Mouse (Mus musculus) testis, postnatal 14 days (tissue): ENCODE data around the gene Gpr65.
A peak's percentile ranks its signal among the peaks of the same experiment; 100 is the strongest.
"Not testable (repeated sequence)": the region's sequence is repeated elsewhere in the genome, so short reads cannot be mapped to it uniquely, and the experiment has no call there.

Experiments
- DNase-seq: peaks from one replicate; pipeline ENCODE4 v3.0.0; 2021; ENCODE audit warnings: low spot score

Gene Gpr65

DNA sequence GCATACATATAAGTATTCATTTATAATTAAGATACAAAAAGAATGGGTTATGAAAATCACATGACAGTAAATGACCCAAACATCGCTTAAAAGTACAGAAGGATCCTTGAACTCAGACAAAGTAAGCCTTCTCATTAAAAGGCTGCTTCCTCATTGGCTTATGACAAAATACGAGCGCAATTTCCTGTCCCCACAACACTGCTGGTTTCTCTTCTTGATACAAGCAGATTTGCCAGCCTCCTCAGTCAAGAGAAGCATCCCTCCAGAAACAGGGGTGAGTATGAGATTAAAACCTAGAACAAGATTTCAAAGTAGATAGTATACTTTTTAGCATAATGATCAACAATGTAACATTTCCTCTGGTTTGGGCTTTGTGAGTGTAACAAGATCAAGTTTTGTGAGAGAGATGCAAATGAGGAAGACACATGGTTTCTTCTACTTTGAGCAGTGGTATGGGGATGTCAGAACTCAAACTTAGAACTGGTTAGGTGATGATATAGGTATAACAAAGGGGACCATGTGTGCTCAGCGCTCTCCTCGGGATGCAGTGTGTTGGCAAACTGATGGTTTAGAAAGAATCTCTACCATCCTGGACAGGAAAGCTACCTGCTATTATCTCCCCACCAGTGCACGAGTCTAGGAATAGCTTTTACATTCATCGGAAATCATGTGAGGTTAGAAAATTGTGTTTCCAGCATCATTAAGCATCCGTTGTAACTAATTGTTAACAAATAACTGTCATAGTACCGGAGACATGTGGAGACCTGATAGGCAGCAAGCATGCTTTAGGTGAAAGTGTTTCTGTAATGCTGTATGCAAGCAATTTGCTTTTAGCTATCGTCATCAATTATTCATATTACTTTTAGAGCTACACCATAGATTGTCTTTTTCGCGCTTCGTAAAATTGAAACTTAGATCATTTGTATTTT lies at the start of gene Gpr65:
TSS of gene Gpr65 (plus strand) at position 195 of the 929 bp plus-strand sequence.
- DNase-seq, result no peak

DNA sequence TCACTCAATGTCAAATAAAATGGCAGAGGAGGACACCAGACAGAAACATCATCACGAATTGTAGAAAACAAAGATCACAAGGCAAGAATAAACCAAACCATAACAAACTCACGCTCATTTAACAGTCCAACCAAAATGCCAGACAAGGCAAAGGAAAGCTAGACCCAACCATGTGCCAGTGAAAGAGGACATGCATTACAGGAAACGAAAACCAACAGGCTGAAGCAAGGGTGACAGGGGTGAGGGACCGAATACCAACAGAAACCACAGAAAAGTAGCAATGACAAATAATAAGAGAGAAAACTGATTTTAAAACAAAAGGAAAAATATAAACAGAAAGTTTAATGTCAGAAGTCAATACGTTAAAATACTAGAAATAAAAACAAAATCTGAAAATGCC lies 45.1 kb upstream of the Gpr65 start:
- DNase-seq, result no peak

DNA sequence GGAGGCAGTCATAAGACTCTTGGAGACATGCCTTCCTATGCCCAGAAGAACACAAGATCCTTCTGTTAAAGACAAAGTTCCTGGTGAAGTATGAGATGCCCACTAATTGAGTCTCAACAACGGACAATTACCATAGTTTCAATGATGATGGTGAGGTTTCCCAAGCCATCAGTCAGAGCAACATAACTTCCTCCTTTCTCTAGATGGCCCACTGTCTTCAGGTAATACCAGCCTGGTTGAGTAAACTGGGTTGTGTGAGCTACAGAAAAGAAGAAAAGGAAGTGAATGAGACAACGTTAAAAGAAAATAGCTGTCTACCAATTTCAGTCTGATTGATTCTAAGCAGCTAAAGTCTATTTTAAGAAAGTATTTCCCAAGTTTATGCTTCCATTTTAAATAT lies 41.4 kb upstream of the Gpr65 start:
- no peak for DNase-seq

DNA sequence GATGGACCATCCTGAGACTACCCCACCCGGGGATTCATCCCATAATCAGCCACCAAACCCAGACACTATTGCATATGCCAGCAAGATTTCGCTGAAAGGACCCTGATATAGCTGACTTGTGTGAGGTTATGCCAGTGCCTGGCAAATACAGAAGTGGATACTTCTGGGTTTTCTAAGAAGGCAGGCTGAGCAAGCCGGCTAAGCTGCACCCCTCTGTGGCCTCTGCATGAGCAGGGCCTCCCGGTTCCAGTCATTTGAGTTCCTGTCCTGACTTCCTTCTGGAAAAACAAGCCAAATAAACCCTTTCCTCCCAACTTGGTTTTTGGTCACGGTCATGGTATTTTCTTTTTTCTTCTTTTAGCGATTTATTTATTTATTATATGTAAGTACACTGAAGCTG lies 30.0 kb upstream of the Gpr65 start:
- DNase-seq, result not testable (repeated sequence)

DNA sequence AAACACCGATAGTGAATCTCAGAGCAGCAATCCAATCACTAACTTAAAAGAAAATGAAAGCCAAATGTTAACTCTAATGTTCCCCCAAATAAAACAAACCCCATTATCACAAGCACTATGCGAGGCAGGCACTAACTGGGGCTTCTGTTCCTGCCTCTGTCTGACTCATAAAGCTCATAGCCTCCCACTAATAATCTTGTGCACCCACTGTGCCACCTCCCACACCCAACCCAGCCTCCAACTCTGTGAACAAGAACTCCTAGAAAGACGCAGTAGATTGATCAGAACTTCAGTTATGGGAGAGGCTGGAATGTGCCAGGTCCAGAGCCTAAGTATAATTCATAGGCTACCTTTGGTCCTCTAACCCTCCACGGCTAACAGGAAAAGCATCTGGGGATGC lies 24.3 kb upstream of the Gpr65 start:
- no peak for DNase-seq

DNA sequence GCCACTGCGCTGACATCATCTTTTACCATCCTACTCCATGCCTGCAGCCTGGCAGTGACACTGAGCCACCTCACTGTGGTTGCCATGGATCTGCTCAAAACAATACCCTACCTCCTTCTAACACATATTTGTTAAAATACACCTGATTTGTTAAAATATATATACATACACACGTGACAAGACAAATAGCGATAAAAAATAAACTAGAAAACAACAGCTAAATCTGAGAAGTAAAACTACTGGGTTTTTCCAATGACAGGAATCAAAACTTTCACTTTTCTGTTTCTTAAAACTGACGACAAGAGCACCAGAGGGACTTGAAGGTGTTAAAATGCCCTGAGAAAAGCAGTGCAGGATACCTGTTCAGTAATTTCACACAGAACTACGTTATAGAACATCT lies 23.6 kb upstream of the Gpr65 start:
- DNase-seq, result no peak

DNA sequence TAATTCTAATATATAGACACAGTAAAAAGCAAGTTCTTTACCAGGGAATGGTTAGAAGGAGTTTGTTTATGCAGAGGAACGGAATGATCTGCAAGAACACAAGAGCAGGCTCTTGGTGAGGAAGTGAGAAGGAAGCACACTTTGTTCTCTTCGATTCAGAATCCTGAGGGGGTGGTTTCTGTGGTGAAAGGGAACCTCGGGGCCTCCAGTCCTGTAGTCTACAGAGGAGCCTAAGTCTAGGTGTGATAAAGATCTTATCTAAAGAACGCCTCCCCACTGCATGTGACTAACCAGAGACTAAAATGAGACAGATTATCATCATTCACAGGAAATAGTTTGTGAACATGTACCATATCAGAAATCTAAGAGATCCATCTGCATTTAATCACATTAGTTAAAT lies 21.6 kb upstream of the Gpr65 start:
- no peak for DNase-seq

DNA sequence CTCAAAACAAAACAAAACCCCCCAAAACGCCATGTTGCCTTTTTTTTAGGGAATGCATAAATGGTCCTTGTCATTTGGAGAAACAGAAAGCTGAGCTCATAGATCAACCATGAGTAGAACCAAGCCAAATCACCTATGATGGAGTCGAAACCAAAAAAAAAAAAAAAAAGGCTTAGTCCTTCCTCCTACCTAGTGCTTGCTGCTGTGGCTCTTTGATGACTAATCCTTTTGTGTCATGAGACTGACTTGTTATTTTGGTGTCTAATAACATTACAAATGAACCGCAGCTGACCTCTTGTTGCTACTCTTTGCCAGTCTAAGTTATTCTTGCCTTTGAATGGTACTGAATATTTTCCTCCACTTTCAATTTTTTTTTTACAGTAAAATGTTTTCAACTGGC lies 18.8 kb upstream of the Gpr65 start:
- DNase-seq, result no peak

DNA sequence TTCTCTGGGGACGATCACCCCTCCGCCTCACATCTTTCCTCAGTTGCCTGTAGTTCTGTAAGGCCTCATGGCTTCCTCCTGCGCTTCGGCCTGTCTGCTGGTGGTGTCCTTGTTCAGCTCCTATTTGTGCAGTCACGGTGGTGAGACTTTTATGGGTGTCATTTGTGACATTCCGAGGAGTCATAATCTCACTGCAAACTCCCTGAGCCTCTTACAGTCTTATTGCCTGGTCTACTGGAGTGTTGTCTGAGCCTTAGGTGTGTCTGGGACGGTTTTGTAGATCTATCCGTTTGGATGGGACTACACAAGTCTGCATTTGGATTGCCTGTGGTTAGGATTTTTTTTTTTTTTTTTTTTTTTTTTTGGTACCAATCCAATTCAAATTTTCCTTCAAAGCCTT lies 18.1 kb upstream of the Gpr65 start:
- no peak for DNase-seq

DNA sequence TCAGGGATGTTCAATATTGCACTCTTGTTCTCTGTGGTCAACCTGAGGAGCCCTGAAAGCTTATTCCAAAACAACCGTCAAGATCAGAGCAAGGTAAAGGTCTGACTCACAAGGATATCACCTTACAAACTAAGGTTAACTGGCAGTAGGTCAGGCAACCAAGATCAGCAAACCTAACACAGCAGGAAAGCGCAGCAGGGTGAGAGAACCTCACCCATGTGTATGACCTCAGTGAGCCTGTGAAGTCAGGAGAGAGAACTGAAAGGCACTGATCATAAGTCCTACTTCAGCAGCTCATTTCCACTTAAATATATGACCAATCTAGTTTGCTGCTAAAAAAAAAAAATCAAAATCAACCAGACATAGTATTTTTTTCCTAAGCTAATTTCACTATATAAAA lies 16.0 kb upstream of the Gpr65 start:
- no peak for DNase-seq

DNA sequence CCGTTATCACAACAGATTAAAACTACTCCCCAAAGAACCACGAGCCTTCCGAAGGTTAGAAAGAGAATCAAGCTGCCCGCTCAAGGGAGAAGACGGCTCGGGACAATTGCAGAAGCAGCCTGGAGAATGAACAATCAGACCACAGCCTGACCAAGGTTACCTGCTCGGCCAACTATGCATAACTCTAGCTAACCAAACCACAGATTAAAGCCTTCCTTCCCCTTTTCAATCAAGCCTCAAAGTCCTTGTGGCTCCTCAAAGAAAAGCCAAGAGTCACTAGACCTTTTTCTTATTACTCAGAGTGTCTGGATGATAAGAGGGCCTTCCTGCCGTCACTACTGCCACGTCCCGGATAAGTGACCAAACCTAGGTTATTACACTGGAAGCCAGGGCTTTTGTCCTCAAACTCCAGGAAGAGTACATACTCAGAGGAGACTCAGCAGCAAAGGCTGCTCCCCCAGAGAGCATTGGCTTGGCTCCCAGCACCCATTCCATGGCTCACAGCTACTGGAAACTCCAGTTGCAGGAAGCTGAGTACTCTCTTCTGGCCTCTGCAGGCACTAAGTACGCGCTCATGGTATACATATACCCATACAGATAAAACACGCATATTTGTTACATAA lies 13.0 kb upstream of the Gpr65 start:
- DNase-seq, result no peak

DNA sequence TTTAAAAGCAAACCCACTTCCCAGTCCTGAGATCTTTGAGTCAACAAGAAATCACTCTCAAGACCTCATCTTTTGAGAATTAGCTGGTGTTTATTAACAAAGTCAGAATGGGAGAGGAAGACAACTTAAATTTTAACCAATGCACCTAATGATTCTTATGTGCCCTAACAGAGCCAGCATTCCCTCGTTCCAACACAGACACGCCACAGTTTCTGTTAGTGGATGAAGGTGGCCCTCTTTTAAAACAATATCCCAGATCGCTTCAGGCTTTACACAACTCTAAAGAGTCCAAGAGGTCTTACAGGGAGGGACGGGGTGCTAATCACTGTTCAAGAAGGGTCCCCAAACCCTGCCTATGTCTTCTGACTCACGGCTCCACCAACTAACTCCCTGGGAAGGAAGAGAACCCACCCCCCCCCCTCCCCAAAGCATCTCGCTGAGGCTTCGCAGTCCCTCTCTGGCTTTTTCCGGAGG lies 10.0 kb upstream of the Gpr65 start:
- DNase-seq, result no peak

DNA sequence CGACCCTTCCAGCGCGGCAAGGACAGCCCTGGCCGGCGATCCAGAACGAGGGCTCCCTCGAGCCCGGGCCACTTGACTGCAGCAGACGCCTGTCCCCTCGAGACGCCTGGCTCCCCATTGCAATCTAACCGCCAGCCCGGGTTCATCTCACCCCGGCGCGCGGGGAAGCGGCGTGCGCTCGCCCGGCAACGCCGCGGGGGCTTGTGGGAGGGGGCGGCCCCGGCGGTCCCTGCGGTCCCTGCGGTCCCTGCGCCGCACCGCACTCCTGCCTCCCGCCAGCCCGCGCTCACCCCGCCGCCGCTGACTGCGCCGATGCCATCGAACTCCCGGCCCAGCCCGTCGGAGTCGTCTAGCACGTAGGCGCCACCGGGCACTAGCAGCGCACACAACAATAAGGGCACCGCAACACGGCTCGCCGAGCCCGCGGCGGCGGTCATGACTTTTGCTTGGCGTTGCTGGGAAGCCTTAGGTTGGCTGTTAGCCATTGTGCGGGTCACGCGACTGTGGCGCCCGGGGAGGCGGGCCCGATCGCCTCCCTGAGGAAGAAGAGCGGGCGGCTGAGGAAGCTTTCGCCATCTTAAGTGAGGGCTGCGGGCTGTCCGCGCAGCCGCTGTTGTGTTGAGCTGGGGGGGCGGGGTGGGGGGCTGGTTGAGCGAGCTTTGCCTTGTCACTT lies 9.5 kb upstream of the Gpr65 start, which contains the start of gene Galc:
TSS of gene Galc (minus strand) at position 615 of the 673 bp plus-strand sequence.
- peak; percentile 86 for DNase-seq

DNA sequence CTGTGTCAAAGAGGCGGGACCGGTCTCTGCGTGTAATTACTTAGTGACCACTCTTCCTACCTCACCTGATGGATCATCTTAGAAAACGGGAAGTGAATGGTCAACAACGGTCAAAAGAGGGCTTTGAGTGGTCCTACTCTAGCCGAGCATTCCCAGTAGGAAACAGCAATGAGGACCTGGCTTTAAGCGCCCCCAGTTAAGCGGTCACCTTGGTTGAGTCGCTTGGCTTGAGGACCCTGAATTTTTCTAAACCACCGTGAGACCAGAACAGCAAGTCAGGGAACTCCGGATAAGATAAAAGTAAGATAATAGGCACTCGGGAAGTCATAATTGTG lies 8.9 kb upstream of the Gpr65 start:
- DNase-seq, result no peak

DNA sequence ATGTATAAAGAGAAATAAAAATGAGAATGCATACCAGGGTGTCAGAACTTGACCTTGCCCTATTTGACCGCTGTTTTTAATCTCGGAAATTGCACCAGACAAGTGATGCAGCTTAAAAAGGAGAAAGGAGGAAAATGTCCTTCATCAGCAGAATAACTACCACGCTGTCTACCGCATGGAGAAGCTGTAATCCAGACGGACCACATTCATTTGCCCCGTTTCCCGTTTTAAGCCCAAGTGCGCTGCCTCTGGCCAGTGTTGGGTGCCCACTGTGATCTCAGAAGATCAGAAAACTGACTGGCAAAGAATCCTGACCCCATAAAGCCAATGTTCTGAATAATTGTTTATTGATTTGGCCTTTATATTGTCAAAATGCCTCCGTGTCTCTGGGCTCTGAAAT lies 2.7 kb upstream of the Gpr65 start:
- DNase-seq, result no peak

DNA sequence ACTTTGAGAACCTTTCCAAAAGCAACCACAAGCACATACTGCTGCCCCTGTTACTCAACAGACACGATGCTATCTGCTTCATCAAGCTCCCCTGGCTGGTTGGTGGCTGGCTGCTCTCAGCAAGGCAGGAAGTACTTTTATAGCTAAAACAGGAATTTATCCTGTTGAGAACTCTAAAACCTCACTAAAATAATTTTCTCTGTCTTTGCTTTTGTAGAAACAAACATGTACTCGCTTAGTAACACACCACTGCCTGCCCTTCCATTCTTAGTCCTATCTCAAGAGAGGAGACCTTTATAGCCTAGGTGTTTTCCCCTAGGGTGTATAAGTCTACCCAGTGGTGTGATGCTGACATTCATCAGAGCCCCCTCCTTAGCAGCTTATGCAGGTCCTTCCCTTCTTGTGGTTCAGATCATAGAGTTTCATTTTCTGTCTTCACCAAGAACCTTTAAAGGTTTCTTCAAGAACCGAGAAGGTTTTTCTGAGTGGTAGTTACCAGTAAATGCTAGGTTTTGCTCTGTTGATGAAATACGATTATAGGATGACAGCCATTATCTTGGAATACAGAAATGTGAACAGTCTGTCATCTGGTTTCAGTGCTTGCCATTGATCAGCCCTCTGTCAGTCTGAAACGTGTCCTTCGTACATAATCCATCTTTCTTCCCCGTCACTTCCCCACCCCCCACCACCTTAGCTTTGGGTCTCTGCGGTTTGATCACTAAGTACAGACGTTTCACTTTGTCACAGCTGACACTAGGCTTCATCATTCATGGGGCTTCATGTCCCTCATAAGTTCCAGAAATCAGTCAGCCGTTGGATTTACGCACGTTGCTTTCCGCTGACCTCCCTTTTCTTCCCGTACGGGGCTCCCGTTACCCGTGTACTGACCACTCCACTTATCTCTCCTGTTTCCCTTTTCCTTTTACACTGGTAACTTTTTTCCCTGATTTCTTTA lies 1.6 kb downstream of the Gpr65 start:
- no peak for DNase-seq

DNA sequence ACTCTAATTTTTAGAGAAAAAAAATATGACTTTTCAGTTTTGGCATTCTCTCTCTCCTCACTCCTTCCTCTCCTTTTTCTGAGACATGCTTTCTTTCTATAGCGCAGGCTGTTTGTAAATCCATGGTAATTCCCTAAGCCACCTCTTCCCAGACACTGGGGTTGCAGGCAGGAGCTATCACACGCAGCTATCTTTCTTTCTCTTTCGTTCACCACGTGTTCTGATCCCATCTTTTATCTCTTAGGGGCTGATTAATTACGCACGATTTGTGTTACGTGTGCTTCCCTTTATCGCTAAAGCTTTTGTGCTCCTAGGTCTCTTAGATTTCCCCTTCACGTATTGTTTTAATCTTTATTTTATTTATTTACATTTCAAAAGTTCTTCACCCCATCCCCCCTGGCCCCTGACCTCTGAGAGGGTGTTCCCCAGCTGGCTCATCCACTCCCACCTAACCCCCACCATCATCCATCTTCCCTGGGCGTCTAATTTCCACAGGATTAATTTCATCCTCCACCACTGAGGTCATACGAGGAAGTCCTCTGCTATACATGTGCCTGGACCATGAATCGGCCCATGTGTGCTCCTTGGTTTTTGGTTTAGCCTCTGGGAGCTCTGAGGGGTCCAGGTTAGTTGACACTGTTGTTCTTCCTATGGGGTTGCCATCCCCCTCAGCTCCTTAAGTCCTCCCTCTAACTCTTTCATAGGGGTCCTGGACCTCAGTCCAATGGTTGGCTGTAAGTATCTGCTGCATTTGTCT lies 2.6 kb downstream of the Gpr65 start:
- no peak for DNase-seq

DNA sequence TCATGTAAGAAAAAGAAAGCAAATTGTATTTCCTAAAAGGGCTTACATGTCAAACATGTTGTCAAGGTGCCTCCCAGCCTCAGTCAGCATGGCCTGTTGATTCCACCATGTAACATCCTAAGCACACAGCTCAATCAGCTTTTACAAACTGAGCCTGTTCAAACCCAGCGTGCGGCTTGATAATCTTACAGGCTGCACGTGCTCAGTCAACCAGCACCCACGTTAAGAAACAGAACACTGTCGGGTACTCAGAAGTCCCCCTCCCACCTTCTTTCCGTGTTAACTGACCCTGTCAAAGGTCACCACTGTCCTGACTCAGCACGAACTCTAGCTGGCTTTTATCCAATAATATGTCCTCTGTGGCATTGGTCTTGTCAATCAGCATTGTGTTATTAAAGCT lies 4.0 kb downstream of the Gpr65 start:
- DNase-seq, result no peak

DNA sequence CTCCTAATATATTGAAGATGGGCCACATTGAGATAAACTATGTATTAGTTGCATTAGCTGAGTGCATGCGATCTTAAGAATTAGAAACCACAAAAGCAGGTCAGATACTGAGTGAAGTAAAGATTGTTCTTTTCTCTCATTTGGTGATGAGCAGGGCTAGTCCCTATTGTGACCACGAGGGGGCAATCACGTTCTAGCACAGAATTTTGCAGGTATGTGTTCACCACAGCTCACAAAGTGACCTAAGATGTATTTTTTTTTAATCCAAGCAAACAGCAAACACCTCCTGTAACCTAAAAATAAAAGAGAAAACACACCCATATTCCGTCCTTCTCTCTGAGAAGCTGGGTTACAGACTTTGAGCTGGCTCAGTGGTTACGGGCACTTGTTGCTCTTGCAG lies 12.1 kb downstream of the Gpr65 start:
- no peak for DNase-seq

DNA sequence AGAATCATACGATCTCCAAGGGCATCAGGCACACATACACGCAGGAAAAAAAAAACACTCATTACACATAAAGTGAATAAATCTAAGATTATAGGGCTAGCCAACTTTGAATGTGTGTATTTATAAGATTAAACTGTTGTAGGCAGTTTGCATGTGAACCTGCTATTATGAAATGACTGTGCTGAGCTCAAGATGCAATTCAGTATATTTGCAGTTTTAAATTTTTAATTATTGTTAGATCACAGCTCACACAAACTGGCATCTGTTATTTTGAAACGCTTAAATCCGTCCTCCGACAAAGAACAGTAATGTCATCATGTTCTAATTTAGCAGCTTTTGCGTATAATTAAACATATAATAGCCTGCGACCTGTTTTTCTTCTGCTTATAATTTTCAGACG lies 12.6 kb downstream of the Gpr65 start:
- no peak for DNase-seq
